Mouse (Mus musculus) lung, adult 2 months (tissue): ENCODE results near the gene Olig1. TPM values are rescaled to one million over a fixed set of nuclear protein-coding genes. Genes with fewer than 3 reads are reported as not detected.

Experiments
- DNase-seq: peaks from one replicate; pipeline ENCODE4 v3.0.0; 2022
- H3K4me1 ChIP-seq: fragments of 200-500 bp; 2 replicates; pipeline ENCODE4 v1.6.1; 2011; ENCODE audit warnings: low read length; ENCODE audit not compliant: control insufficient read depth, insufficient read depth
- H3K4me3 ChIP-seq: fragments of 200-500 bp; replicated peaks from 2 replicates; pipeline ENCODE3; 2011; ENCODE audit warnings: low read depth, mild to moderate bottlenecking, control low read depth, low read length; ENCODE audit errors: extremely low read depth
- CTCF ChIP-seq: fragments of 200-500 bp; IDR thresholded peaks from 2 replicates; pipeline ENCODE4 v1.5.1; 2011; ENCODE audit warnings: mild to moderate bottlenecking, low read length, control low read depth; ENCODE audit not compliant: insufficient read depth
- POLR2A ChIP-seq: fragments of 200-500 bp; IDR thresholded peaks from 2 replicates; pipeline ENCODE4 v1.6.1; 2011; ENCODE audit warnings: low read depth, mild to moderate bottlenecking, control low read depth, low read length, borderline replicate concordance; ENCODE audit errors: extremely low read depth
- WGBS: fragments of 180-500 bp; shearing (Covaris S2); methylation state at CpG from one replicate; pipeline ENCODE4 v1.1.7; 2018; 5-methylcytosine and 5-hydroxymethylcytosine counted together
- polyA plus RNA-seq: library from polyadenylated mRNA; depleted of rRNA; stranded (reverse); fragments of >200 nt; gene quantifications from 2 replicates; pipeline ENCODE4 v1.2.3, GENCODE M21; 2012; rRNA removed

The Olig1 gene
- 0.05 and 0.25 TPM in 2 replicates for polyA plus RNA-seq

- WGBS, result under 1% methylated on average over 64 of the region's 64 CpGs
- DNase-seq, result peak; percentile 15
- H3K4me1 ChIP-seq, result no peaks in the 10 kb centered on the region
- TF ChIP-seq CTCF (no peak), POLR2A (no peak)
- no peak within 1 kb of the TSS for H3K4me3 ChIP-seq
These were observed at the start of gene Olig1 for GRCm38 (mm10) chr16:91269468-91270211. Olig1 (plus strand) TSS chr16:91269772.

DNA sequence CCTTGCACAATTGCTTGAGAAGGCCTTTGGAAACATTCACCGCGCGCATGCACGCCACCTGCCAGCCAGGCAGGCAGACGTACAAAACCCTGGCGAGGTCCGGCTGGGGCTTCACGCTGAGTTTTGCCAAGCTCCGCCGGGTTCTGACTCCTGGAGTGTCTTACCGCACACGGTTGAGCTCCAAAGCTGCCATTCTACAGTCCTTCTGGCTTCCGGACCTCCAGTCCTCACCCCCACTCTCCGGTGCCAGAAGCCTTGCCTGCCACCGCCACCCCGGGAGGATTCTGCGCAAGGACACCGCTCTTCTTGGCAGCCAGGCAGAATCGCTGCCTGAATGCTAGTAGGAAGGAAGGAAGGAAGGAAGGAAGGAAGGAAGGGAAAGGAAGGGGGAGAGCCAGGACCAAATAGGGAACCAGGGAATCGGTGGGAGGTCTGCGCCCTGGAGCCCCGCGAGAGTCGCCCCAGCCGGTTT is 47.4 kb upstream of the Olig1 start:
- H3K4me1 ChIP-seq, result no peaks in the 10 kb centered on the region
- WGBS, result 1% methylated on average over 25 of the region's 25 CpGs
- no peak for DNase-seq
- TF ChIP-seq CTCF, result no peak
- TF ChIP-seq POLR2A, result no peak
- H3K4me3 ChIP-seq, result no peak overlapping the region

DNA sequence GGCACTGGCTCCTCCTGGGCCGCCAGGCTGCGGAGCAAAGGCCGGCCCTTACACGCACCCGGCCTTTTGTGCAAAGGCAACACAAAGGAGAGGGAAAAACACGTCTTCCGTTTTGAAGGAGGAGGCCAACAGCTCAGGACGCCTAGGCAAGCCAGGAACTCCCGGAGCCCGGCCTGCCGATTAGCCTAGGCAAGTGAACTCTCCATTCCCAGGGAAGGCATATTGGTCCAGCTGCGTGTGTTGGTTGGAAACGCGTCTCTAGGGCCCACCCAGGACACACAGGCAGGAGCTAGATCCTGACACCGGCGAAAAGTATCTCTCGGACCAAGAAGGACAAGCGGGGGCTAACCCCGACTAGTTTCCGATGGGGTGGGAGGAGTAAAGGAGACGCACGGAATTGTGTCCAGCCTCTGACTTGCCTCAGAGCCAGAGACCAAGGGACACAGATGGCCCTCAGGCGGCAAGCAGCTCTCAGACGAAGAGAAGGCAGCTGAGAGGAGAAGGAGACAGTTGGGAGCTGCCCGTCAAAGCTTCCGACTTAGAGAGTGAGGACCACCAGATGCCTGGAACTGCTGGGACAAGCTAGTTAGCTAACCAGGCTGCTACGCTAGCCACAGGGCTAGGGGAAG is 46.8 kb upstream of the Olig1 start:
- H3K4me3 ChIP-seq, result no peak overlapping the region
- WGBS, result 2% methylated on average over 27 of the region's 27 CpGs
- DNase-seq, result no peak

GRCm38 (mm10) chr16:91223327-91224067 is 46.1 kb upstream of the Olig1 start:
- Histone ChIP-seq H3K4me1 (no peaks in the 10 kb centered on the region), H3K4me3 (no peak overlapping the region)
- DNase-seq, result no peak
- TF ChIP-seq POLR2A (no peak), CTCF (no peak)
- 4% methylated on average over 35 of the region's 35 CpGs for WGBS

More for the DNA sequence above, 46.8 kb upstream of the Olig1 start:
- TF ChIP-seq POLR2A (no peak), CTCF (no peak)
- no peaks in the 10 kb centered on the region for H3K4me1 ChIP-seq

DNA sequence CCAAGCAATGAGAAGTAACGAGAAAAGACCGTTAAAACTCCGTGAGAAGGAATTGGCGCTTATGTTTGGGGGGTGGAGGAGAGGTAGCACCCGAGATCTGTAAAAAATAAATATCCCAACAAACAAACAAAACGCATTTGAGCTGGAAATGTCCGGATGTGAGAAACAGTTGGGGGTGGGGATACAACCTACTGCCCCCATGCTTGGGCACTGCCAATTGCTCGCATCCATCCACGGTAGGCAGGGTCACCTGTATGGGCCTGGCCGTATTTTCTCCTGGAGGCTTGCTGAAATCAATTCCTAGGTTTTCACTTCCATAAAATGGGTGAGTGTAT is 45.5 kb upstream of the Olig1 start:
- no peak for TF ChIP-seq CTCF
- no peak for TF ChIP-seq POLR2A
- no peak for DNase-seq
- 9% methylated on average over 10 of the region's 10 CpGs for WGBS
- Histone ChIP-seq H3K4me3 (no peak overlapping the region), H3K4me1 (no peaks in the 10 kb centered on the region)

GRCm38 (mm10) chr16:91224481-91225232 is 44.9 kb upstream of the Olig1 start:
- 2% methylated on average over 26 of the region's 26 CpGs for WGBS
- Histone ChIP-seq H3K4me3 (no peak overlapping the region), H3K4me1 (no peaks in the 10 kb centered on the region)
- no peak for TF ChIP-seq POLR2A
- no peak for TF ChIP-seq CTCF
- DNase-seq, result no peak

GRCm38 (mm10) chr16:91225233-91226037 is 44.1 kb upstream of the Olig1 start, which contains the start of gene Olig2:
Olig2 (plus strand) TSS chr16:91225457.
- Histone ChIP-seq H3K4me1 (no peaks in the 10 kb centered on the region), H3K4me3 (no peak within 1 kb of the TSS)
- DNase-seq, result no peak
- 1% methylated on average over 53 of the region's 53 CpGs for WGBS
- TF ChIP-seq POLR2A, result no peak
- TF ChIP-seq CTCF, result no peak

- H3K4me3 ChIP-seq, result no peak overlapping the region
- TF ChIP-seq CTCF, result no peak
- TF ChIP-seq POLR2A, result no peak
- 1% methylated on average over 60 of the region's 60 CpGs for WGBS
- no peaks in the 10 kb centered on the region for H3K4me1 ChIP-seq
- no peak for DNase-seq
These were observed 43.3 kb upstream of the Olig1 start for GRCm38 (mm10) chr16:91226038-91226882.
